Mouse (Mus musculus) embryonic facial prominence, embryonic 10.5 days (tissue): ENCODE data around the gene Tceanc2. TPM values are rescaled to one million over a fixed set of nuclear protein-coding genes. Genes with fewer than 3 reads are reported as not detected.

Experiments
- DNase-seq: peaks from one replicate; pipeline ENCODE4 v3.0.0-alpha.2; 2017; ENCODE audit warnings: low spot score
- H3K27ac ChIP-seq: fragments of 300-500 bp; sonication (generic); replicated peaks from 2 replicates; pipeline ENCODE4 v1.5.1; 2016; ENCODE audit warnings: mild to moderate bottlenecking
- H3K27me3 ChIP-seq: fragments of 300-500 bp; sonication (generic); replicated peaks from 2 replicates; pipeline ENCODE4 v1.6.1; 2016; ENCODE audit warnings: low read depth, mild to moderate bottlenecking; ENCODE audit not compliant: poor library complexity, severe bottlenecking
- H3K36me3 ChIP-seq: fragments of 300-500 bp; sonication (generic); replicated peaks from 2 replicates; pipeline ENCODE4 v1.6.1; 2016; ENCODE audit warnings: mild to moderate bottlenecking, moderate library complexity
- H3K4me1 ChIP-seq: fragments of 300-500 bp; sonication (generic); 2 replicates; pipeline ENCODE4 v1.6.1; 2016
- H3K4me3 ChIP-seq: fragments of 300-500 bp; sonication (generic); 2 replicates; pipeline ENCODE4 v1.5.1; 2016; ENCODE audit warnings: mild to moderate bottlenecking, moderate library complexity
- H3K9me3 ChIP-seq: fragments of 300-500 bp; sonication (generic); 2 replicates; pipeline ENCODE4 v1.6.1; 2016; ENCODE audit warnings: mild to moderate bottlenecking
- WGBS: fragments of 180-500 bp; shearing (Covaris S2); methylation state at CpG from one replicate; pipeline ENCODE4 v1.1.7; 2016; 5-methylcytosine and 5-hydroxymethylcytosine counted together
- polyA plus RNA-seq: library from polyadenylated mRNA; unstranded; fragments of >200 nt; fragmentation: Nextera tagmentation; extraction: Ambion mirVana; gene quantifications from 2 replicates; pipeline ENCODE4 v1.2.1, GENCODE M21; 2016

The Tceanc2 gene
- polyA plus RNA-seq, 1 experiment from 2014 or later: 20.7 TPM

GRCm38 (mm10) chr4:107203001-107203400 is 24.1 kb upstream of the Tceanc2 start:
- Histone ChIP-seq H3K4me3 (no peak overlapping the region), H3K4me1 (no peaks in the 10 kb centered on the region), H3K27me3 (no peaks in the 10 kb centered on the region), H3K27ac (no peak overlapping the region), H3K36me3 (peaks cover 99% of the 10 kb centered on the region), H3K9me3 (no peaks in the 10 kb centered on the region)
- DNase-seq: no peak
- WGBS: 89% methylated on average over 7 of the region's 7 CpGs

- 97% methylated on average over 3 of the region's 3 CpGs for WGBS
- Histone ChIP-seq H3K27me3 (no peaks in the 10 kb centered on the region), H3K4me1 (no peaks in the 10 kb centered on the region), H3K4me3 (no peak overlapping the region), H3K9me3 (no peaks in the 10 kb centered on the region), H3K27ac (no peak overlapping the region), H3K36me3 (peaks cover 99% of the 10 kb centered on the region)
- DNase-seq: no peak
Observed at GRCm38 (mm10) chr4:107201779-107202178, 22.9 kb upstream of the Tceanc2 start.

GRCm38 (mm10) chr4:107198072-107198471 is 19.2 kb upstream of the Tceanc2 start:
- no peak overlapping the region for H3K4me3 ChIP-seq
- no peak overlapping the region for H3K27ac ChIP-seq
- no peaks in the 10 kb centered on the region for H3K4me1 ChIP-seq
- H3K27me3 ChIP-seq: no peaks in the 10 kb centered on the region
- DNase-seq: no peak
- H3K9me3 ChIP-seq: no peaks in the 10 kb centered on the region
- 92% methylated on average over 5 of the region's 5 CpGs for WGBS
- H3K36me3 ChIP-seq: peaks cover 99% of the 10 kb centered on the region

- DNase-seq: no peak
- WGBS: 92% methylated on average over 2 of the region's 2 CpGs
- no peaks in the 10 kb centered on the region for H3K27me3 ChIP-seq
- no peak overlapping the region for H3K4me3 ChIP-seq
- H3K9me3 ChIP-seq: no peaks in the 10 kb centered on the region
- H3K4me1 ChIP-seq: no peaks in the 10 kb centered on the region
- peaks cover 98% of the 10 kb centered on the region for H3K36me3 ChIP-seq
- H3K27ac ChIP-seq: no peak overlapping the region
Observed at GRCm38 (mm10) chr4:107196454-107196853, 17.5 kb upstream of the Tceanc2 start.

- no peaks in the 10 kb centered on the region for H3K4me1 ChIP-seq
- WGBS: 97% methylated on average over 3 of the region's 3 CpGs
- H3K27me3 ChIP-seq: no peaks in the 10 kb centered on the region
- DNase-seq: no peak
- H3K27ac ChIP-seq: no peak overlapping the region
- no peaks in the 10 kb centered on the region for H3K9me3 ChIP-seq
- no peak overlapping the region for H3K4me3 ChIP-seq
- H3K36me3 ChIP-seq: peaks cover 98% of the 10 kb centered on the region
Observed at GRCm38 (mm10) chr4:107193841-107194240, 14.9 kb upstream of the Tceanc2 start.

- H3K9me3 ChIP-seq: no peaks in the 10 kb centered on the region
- peaks cover 50% of the 10 kb centered on the region for H3K36me3 ChIP-seq
- H3K4me3 ChIP-seq: no peak overlapping the region
- no peaks in the 10 kb centered on the region for H3K27me3 ChIP-seq
- peak overlapping the region; percentile 70 for H3K27ac ChIP-seq
- peaks cover 25% of the 10 kb centered on the region for H3K4me1 ChIP-seq
- peak; percentile 68 for DNase-seq
- 46% methylated on average over 3 of the region's 3 CpGs for WGBS
Observed at GRCm38 (mm10) chr4:107185703-107186102, 6.8 kb upstream of the Tceanc2 start.

GRCm38 (mm10) chr4:107183203-107183602 is 4.3 kb upstream of the Tceanc2 start:
- WGBS: 96% methylated on average over 4 of the region's 4 CpGs
- H3K27me3 ChIP-seq: no peaks in the 10 kb centered on the region
- no peaks in the 10 kb centered on the region for H3K9me3 ChIP-seq
- H3K4me3 ChIP-seq: no peak overlapping the region
- DNase-seq: peak; percentile 13
- peaks cover 40% of the 10 kb centered on the region for H3K4me1 ChIP-seq
- no peak overlapping the region for H3K27ac ChIP-seq
- H3K36me3 ChIP-seq: peaks cover 25% of the 10 kb centered on the region

- H3K4me3 ChIP-seq: no peak overlapping the region
- H3K9me3 ChIP-seq: no peaks in the 10 kb centered on the region
- no peak for DNase-seq
- 71% methylated on average over 2 of the region's 2 CpGs for WGBS
- peaks cover 21% of the 10 kb centered on the region for H3K36me3 ChIP-seq
- H3K27ac ChIP-seq: no peak overlapping the region
- H3K27me3 ChIP-seq: no peaks in the 10 kb centered on the region
- peaks cover 44% of the 10 kb centered on the region for H3K4me1 ChIP-seq
Observed at GRCm38 (mm10) chr4:107182796-107183195, 3.9 kb upstream of the Tceanc2 start.

- DNase-seq: no peak
- H3K4me1 ChIP-seq: peaks cover 53% of the 10 kb centered on the region
- 88% methylated on average over 6 of the region's 6 CpGs for WGBS
- no peaks in the 10 kb centered on the region for H3K27me3 ChIP-seq
- H3K9me3 ChIP-seq: no peaks in the 10 kb centered on the region
- no peak overlapping the region for H3K4me3 ChIP-seq
- no peak overlapping the region for H3K27ac ChIP-seq
- peaks cover 12% of the 10 kb centered on the region for H3K36me3 ChIP-seq
Observed at GRCm38 (mm10) chr4:107181866-107182265, 3.0 kb upstream of the Tceanc2 start.

- H3K36me3 ChIP-seq: peaks cover 8% of the 10 kb centered on the region
- DNase-seq: no peak
- H3K27me3 ChIP-seq: no peaks in the 10 kb centered on the region
- no peak overlapping the region for H3K27ac ChIP-seq
- H3K4me1 ChIP-seq: peaks cover 50% of the 10 kb centered on the region
- H3K9me3 ChIP-seq: no peaks in the 10 kb centered on the region
- peak overlapping the region; percentile 99; the same call in 1 of the 2 replicates for H3K4me3 ChIP-seq
Observed at GRCm38 (mm10) chr4:107180746-107181145, 1.8 kb upstream of the Tceanc2 start.

GRCm38 (mm10) chr4:107179561-107179960 is 645 bp upstream of the Tceanc2 start:
- Histone ChIP-seq H3K4me3 (peak overlapping the region; percentile 99), H3K4me1 (peaks cover 44% of the 10 kb centered on the region), H3K27me3 (no peaks in the 10 kb centered on the region), H3K36me3 (peaks cover 20% of the 10 kb centered on the region), H3K9me3 (no peaks in the 10 kb centered on the region), H3K27ac (peak overlapping the region; percentile 97)
- WGBS: 7% methylated on average over 8 of the region's 8 CpGs
- no peak for DNase-seq

GRCm38 (mm10) chr4:107178182-107178829 is 610 bp downstream of the Tceanc2 start, which contains the start of gene Tmem59:
Gene Tmem59, plus strand, starts transcription at chr4:107178399.
- Histone ChIP-seq H3K4me3 (peak within 1 kb of the TSS; percentile 99), H3K9me3 (no peaks in the 10 kb centered on the region), H3K27ac (peak within 1 kb of the TSS; percentile 97), H3K27me3 (no peaks in the 10 kb centered on the region), H3K36me3 (peaks cover 31% of the 10 kb centered on the region), H3K4me1 (peaks cover 43% of the 10 kb centered on the region)
- peak; percentile 96 for DNase-seq
- under 1% methylated on average over 49 of the region's 49 CpGs for WGBS

- peak overlapping the region; percentile 97 for H3K27ac ChIP-seq
- WGBS: 57% methylated on average over 11 of the region's 11 CpGs
- H3K4me1 ChIP-seq: peaks cover 37% of the 10 kb centered on the region
Observed at GRCm38 (mm10) chr4:107177506-107177905, 1.4 kb downstream of the Tceanc2 start.

More at GRCm38 (mm10) chr4:107177506-107177905, 1.4 kb downstream of the Tceanc2 start:
- Histone ChIP-seq H3K36me3 (peaks cover 39% of the 10 kb centered on the region), H3K27me3 (no peaks in the 10 kb centered on the region), H3K4me3 (peak overlapping the region; percentile 99), H3K9me3 (no peaks in the 10 kb centered on the region)
- DNase-seq: no peak
